Mouse (Mus musculus) naive thymus-derived CD4-positive, alpha-beta T cell, adult 2 months (primary cell): ENCODE measurements around the gene Atp6v0d1.

Experiments used
- DNase-seq: peaks from one replicate; pipeline ENCODE4 v3.0.0-alpha.2; 2011; ENCODE audit warnings: low read depth

Gene Atp6v0d1

DNA sequence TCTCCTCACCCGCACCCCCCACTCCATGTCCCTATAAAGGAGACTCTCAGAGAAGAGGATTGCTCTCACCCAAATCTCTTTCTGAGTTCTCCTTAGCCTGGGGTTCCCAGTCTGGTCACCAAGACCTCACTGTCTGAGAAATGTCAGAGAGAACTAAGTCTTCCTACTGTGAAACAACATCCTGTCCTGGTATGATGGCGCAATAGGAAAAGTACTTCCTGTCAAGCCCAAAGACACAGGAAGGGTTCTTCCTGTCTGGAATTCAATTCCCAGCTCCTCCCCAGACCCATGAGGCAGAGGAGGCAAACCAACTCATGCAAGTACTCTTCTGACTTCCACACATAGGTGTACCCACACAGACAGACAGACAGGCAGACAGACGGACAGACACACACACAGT lies 61.2 kb downstream of the Atp6v0d1 start:
- no peak for DNase-seq

DNA sequence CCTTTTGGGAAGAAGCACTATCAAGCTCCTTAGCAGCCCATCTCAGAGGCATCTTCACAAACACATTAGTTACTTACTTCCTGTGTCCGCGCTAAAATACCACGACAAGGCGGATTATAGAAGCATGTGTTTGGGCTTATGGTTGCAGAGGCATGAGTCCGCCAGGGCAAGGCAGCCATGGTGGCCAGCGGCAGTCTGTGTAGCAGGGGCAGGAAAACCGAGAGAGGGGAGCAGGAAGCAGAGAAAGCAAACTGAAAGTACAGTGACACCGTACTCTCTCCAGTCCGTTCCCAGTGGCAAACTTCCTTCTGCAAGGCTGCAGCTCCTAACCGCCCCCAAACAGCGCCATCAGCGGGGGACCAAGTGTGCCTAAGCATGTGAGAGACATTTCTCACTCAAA lies 66.1 kb downstream of the Atp6v0d1 start:
- peak; percentile 9 for DNase-seq

DNA sequence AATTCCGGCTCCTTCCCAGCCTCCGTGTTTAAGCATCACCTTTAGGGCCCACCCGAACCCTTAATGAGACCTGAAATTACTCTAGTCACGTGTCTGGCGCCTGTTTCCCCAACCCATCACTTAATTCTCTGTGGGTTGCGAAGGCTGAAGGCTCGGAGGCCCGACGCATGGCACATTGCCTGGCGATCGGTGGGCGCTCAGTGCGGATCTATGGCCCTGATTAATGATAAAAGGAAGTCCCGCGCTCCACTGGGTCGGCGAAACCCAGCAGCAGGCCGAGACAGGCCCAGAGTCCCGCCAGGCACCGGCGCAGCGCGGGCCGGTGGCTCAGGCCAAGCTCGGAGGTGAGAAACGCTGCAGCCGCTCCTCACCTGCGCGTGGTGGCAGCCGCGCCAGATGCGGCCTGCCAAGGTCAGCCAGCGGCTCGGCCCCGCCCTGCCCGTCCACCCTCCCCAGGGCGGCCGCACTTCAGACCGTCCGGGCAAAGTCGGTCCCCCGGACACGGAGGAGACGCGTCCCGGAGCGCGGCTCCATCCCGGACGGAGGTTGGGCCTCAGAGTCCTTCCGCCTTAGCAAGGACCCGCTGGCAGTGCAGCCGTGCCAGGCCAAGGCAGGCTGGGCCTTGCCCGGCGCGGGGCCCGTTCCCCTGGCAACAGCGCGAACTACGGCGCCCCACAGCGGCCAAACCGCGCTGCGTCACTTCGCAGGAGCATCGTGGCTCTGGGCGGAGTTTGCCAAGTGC lies 69.2 kb downstream of the Atp6v0d1 start, which contains the start of gene Zdhhc1:
Gene Zdhhc1 (minus strand): TSS at position 464 of the 742 bp plus-strand sequence.
- peak; percentile 75 for DNase-seq

GRCm38 (mm10) chr8:105495350-105496302 lies 70.2 kb downstream of the Atp6v0d1 start:
- no peak for DNase-seq

DNA sequence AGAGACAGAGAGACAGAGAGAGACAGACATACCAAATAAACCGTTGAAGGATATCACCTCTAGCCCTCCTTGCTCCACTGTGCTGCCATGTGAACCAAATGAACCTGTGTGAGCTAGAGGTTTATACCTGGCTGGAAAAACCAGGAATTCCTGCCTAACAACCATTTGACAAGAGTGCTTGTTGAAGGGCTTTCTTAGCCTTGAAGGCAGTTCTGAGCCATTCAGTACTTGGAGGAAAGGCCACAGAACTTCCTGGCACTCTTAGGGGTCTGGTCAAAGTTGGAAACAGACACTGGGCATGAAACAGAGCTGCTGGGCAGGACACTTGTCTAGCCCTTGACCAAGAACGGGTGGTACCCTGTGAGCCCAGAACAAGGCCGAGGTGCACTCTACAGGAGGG lies 71.3 kb downstream of the Atp6v0d1 start:
- DNase-seq, result no peak

DNA sequence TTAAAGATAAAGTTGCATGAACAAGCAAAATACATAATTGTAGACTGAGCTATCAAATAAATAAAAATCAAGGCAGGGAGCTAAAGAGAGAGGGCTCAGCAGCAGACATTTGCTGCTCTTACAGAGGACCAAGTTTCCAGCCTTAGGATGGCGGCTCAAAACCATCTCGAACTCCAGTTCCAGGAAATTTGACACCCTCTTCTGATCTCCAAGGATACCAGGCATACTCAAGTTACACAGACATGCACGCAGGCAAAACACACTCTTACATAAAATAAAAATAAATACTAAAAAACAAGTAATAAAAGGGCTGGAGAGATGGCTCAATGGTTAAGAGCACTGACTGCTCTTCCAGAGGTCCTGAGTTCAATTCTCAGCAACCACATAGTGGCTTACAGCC lies 72.4 kb downstream of the Atp6v0d1 start:
- DNase-seq, result no peak

- DNase-seq, result no peak
Measured at GRCm38 (mm10) chr8:105489281-105489680, 76.6 kb downstream of the Atp6v0d1 start.

GRCm38 (mm10) chr8:105488082-105488481 lies 77.8 kb downstream of the Atp6v0d1 start:
- DNase-seq, result no peak

GRCm38 (mm10) chr8:105484392-105484791 lies 81.5 kb downstream of the Atp6v0d1 start:
- DNase-seq, result no peak

DNA sequence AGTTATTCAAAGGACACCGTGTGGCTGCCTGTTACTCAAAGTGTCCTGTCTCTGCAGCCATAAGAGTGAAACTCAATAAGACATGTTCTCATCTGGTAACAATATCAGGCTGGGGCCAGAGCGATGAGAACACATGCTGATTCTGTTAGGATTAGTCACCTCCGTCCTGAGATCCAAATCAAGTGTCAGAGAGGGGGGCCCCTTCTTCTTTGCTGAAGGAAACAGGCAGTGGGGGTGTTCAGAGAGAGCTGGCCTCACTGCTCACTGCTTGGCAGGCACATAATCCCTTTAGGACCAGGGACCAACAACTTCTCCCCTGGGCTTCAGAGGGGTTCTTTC lies 81.8 kb downstream of the Atp6v0d1 start:
- DNase-seq, result no peak

DNA sequence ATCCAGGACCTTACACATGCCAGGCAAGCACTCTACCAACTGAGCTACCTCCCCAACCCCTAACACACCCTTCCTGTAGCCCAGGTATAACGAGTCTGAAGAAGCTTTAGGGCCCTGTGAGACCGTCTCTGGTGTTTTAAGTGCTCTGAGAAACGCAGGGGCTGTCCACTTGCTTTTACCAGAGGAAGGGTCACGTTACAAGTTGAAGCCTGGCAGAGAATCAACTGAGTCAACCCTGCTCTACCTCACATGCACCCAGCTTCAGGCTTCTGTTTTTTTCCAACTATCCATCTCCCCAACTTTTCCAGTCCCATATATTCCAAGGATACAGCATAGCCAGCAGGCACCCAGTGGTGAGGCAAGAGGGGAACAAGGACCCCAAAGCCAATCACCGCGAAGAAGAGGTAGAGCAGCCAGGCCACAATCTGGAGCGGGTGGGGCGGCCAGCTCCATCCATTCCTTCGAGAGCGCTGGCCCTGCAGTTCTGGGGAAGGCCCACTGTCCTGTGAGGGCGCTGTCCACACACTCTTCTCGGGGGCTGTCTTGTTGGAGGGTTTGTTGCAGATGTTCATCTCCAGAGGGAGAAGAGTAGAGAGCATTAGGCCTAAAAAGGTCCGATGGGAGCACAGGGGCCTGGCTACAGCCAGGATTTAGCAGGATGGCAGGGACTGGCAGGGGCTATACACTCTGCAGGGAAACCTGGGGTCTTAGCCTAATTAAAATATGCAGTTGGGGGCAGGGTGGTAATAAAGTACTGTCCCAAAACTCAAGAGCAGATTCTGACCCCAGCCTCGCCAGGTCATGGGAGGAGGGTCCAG lies 82.4 kb downstream of the Atp6v0d1 start:
- DNase-seq, result no peak

DNA sequence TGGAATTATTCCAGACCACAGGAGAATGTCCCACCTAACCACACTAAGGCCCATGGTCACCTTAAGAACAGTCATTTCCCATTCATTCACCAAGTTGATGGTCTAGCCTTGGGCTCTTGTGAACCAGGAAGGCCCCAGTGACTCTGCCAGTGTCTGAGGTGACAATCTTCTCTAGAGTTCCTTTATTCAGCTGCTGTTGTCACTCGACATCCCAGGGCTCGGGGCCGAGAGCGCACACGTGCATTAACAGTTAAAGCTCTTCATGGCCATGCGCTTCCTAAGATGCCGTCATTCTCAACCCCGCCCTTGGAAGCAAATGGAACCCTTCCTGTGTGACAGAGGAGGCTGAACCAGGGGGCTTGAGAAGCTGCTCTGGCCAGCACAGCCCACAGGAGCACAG lies 83.7 kb downstream of the Atp6v0d1 start:
- no peak for DNase-seq

DNA sequence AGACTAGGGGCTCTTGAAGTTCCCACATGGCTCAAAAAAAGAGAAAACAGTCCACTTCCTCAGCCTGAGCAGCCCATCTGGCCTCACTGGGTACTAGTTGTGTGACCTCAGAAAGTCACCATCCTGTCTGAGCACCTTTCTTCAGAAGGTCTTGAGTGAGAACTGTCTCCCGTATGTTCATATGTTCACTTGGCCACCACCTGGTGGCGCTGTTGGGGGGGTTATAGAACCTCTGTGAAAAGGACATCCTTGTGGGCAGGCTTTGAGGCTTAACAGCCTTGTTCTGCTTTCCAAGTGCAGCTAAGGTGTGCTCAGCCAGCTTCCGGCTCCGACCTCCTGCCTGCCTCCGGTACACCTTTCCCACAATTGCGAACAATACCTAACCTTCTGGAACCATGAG lies 84.4 kb downstream of the Atp6v0d1 start:
- peak; percentile 30 for DNase-seq

DNA sequence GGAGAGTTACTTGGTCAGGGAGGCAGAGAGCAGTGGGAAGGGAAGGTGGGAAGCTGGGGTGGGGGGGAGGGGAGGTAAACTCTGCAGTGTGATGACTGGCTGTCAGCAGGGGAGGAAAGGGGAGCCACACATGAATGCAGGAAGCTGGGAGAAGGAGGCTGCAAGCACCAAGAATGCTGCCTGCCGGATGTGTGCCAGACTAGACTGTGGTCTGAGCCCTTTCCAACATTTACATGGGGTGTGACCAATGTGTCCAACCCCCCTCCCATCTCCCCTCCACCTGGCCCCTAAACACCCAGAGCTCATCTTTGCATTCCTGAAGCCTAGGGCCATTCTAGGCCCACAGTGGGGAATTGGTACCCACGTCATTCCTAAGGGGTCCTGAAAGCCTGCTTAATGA lies 84.8 kb downstream of the Atp6v0d1 start:
- no peak for DNase-seq

DNA sequence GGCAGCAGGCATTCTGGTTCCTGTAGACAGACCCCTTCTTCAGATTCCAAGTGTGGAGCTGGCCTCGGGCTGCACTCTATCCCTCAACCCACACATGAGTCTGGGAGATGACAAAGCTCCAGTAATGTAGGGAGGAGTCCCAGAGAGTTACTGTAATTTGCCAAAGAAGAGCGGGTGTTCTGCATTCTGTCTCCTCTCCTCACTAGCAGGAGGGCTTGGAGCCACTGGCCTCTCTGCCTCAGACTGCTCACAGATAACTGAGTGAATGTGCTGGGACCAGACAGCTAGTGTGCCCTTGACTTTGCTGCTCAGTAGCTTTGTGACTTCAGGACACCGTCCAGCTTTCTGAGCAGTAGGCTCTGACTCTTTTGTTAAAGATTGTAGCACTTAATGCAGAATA lies 88.1 kb downstream of the Atp6v0d1 start:
- no peak for DNase-seq

- DNase-seq, result no peak
Measured at GRCm38 (mm10) chr8:105476628-105477413, 89.0 kb downstream of the Atp6v0d1 start.

DNA sequence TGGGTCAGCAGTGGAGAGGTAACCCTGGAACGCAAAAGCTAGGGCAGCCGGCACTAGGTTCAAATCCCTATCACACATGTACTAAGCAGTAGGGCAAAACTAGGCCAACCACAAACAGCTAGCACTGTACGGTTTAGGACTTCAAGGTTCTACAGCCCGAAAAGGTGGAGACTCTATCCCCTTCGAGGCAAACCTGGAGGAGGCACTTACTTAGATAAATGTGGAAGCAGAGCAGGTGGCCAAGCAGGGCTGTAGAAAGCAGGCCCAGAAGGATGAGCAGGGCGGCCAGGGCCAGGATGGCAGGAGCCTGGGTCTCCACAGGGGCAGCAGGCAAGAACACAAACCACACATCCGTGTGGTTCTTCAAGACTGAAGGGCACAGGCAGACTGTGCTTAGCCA lies 89.7 kb downstream of the Atp6v0d1 start:
- DNase-seq, result no peak

DNA sequence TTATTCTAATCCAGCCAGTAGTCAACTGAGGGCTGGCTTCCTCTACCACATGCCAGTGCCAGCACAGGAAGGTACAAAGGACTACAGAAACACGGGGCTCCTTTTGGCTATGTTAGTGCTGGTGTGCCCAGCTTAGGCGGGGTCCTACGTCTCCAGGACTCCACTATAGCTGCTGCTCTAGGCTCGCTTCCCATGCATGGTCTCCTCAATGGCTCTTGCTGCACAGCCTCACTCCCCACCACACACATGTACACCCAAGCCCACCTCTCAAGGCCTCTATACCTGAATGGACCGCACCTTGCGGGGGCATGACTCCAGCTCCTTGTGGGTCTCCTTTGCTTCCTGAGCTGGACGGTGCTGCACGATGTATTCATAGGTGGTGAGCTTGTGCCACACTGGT lies 90.1 kb downstream of the Atp6v0d1 start:
- DNase-seq, result no peak

- DNase-seq, result no peak
Measured at GRCm38 (mm10) chr8:105475254-105475653, 90.6 kb downstream of the Atp6v0d1 start.

DNA sequence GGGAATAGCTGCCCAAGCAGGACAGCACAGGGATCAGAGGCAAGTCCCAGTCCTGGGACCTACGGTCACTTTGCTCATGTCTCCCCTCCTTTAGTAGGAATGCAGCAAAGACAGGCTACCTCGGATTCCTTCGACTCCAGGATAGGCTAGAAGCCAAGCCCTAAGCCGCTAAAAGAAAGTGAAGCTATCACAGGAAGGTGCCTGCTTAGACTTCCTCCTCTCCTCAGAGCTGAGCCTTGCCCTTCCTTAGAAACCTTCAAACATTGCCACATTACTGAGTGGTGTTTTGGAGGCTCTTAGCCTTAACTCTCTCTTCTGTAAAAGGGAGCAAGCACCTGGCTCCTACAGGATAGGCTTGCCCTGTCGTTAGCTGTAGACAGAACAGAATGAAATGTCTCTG lies 91.2 kb downstream of the Atp6v0d1 start:
- DNase-seq, result no peak
